Mouse (Mus musculus) left cerebral cortex, postnatal 14 days (tissue): ENCODE measurements around the gene Tmem267. TPM values are rescaled to one million over a fixed set of nuclear protein-coding genes. Genes with fewer than 3 reads are reported as not detected.
"Not testable (repeated sequence)": the region's sequence is repeated elsewhere in the genome, so short reads cannot be mapped to it uniquely, and the experiment has no call there.

Experiments used
- DNase-seq, 2 experiments: peaks; one replicate each; pipeline ENCODE4 v3.0.0; 2021 to 2022; ENCODE audit warnings: low spot score in 2 of 2, mixed read lengths in 1 of 2
- intact Hi-C: fragments of 180-260 bp; cut with DNase I; formaldehyde crosslinking; loops from one replicate; pipeline ENCODE4 v1.15.1; 2025
- long read RNA-seq, 2 experiments: library from polyadenylated mRNA; stranded (forward); transcript quantifications; one replicate each; pipeline ENCODE4 v2.0.0; 2021
- total RNA-seq, 2 experiments: library from RNA; stranded (reverse); gene quantifications; 2 replicates each; pipeline ENCODE4 v1.2.3; 2021

Tmem267 gene
- 10 to 100 TPM; 19.2 to 25.0 TPM for total RNA-seq
- long read RNA-seq, experiment 1, partial matches to known transcripts: 0 of 10 reads
- long read RNA-seq, experiment 1, other reads (novel, unspliced or antisense): 5 of 10 reads
- long read RNA-seq, experiment 2, partial matches to known transcripts: 0 of 3 reads
- long read RNA-seq, experiment 2, other reads (novel, unspliced or antisense): 3 of 3 reads

GRCm38 (mm10) chr13:119487880-119488580, at the start of gene Tmem267, which contains the start of gene 3110070M22Rik:
TSS of gene Tmem267 (plus strand) at chr13:119488039.
TSS of gene 3110070M22Rik (minus strand) at chr13:119488383.
- peak; percentile 77 to 89 for DNase-seq
- intact Hi-C loops: no loop called here

GRCm38 (mm10) chr13:119442244-119442643, 45.6 kb upstream of the Tmem267 start:
- DNase-seq: no peak
- intact Hi-C loops: no loop called here

- intact Hi-C loops: no loop called here
- DNase-seq: no peak
These were observed 34.3 kb upstream of the Tmem267 start for GRCm38 (mm10) chr13:119453563-119453962.

GRCm38 (mm10) chr13:119455082-119455481, 32.8 kb upstream of the Tmem267 start:
- DNase-seq: no peak
- intact Hi-C loops: no loop called here

GRCm38 (mm10) chr13:119456342-119456741, 31.5 kb upstream of the Tmem267 start:
- no peak for DNase-seq
- intact Hi-C loops: no loop called here

- intact Hi-C loops: no loop called here
- DNase-seq: no peak
These were observed 25.8 kb upstream of the Tmem267 start for GRCm38 (mm10) chr13:119461900-119462595.

GRCm38 (mm10) chr13:119462596-119463560, 25.0 kb upstream of the Tmem267 start, which contains the start of gene 4833420G17Rik:
TSS of gene 4833420G17Rik (plus strand) at chr13:119462768.
- intact Hi-C loops: no loop called here
- peak; percentile 87 to 90 for DNase-seq

- no peak for DNase-seq
- intact Hi-C loops: no loop called here
These were observed 11.2 kb upstream of the Tmem267 start for GRCm38 (mm10) chr13:119476631-119477030.

- no peak for DNase-seq
- intact Hi-C loops: no loop called here
These were observed 10.1 kb upstream of the Tmem267 start for GRCm38 (mm10) chr13:119477789-119478188.

- DNase-seq: no peak
- intact Hi-C loops: no loop called here
These were observed 485 bp upstream of the Tmem267 start for GRCm38 (mm10) chr13:119487354-119487753.

- DNase-seq, intact Hi-C loops: not testable (repeated sequence)
These were observed 4.2 kb downstream of the Tmem267 start for GRCm38 (mm10) chr13:119492083-119492482.

- intact Hi-C loops, DNase-seq: not testable (repeated sequence)
These were observed 7.1 kb downstream of the Tmem267 start for GRCm38 (mm10) chr13:119494938-119495337.

- DNase-seq, intact Hi-C loops: not testable (repeated sequence)
These were observed 108.7 kb downstream of the Tmem267 start for GRCm38 (mm10) chr13:119596321-119597211.

- DNase-seq, intact Hi-C loops: not testable (repeated sequence)
These were observed 110.6 kb downstream of the Tmem267 start for GRCm38 (mm10) chr13:119598466-119598865.

- not testable (repeated sequence) for DNase-seq
These were observed 111.2 kb downstream of the Tmem267 start for GRCm38 (mm10) chr13:119599066-119599465.

GRCm38 (mm10) chr13:119599498-119599897, 111.7 kb downstream of the Tmem267 start:
- DNase-seq, intact Hi-C loops: not testable (repeated sequence)

More at GRCm38 (mm10) chr13:119599066-119599465, 111.2 kb downstream of the Tmem267 start:
- intact Hi-C loops: not testable (repeated sequence)

- peak; percentile 31 to 53 for DNase-seq
- intact Hi-C loops: not testable (repeated sequence)
These were observed 112.3 kb downstream of the Tmem267 start for GRCm38 (mm10) chr13:119600166-119600565.
